Mouse (Mus musculus) C2C12 (cell line): ENCODE measurements around the gene Sorcs2.

Source experiments
- CTCF ChIP-seq: IDR thresholded peaks from one replicate; pipeline ENCODE4 v1.5.1; 2011; ENCODE audit not compliant: control insufficient read depth, insufficient read depth, insufficient read length
- MYOD1 ChIP-seq: IDR thresholded peaks from one replicate; pipeline ENCODE4 v1.6.1; 2011; ENCODE audit warnings: low read depth; ENCODE audit not compliant: control insufficient read depth, insufficient read length
- USF1 ChIP-seq: IDR thresholded peaks from one replicate; pipeline ENCODE4 v1.6.1; 2011; ENCODE audit warnings: low read depth, mild to moderate bottlenecking, control low read depth, moderate library complexity

- TF ChIP-seq CTCF (no peak), USF1 (no peak), MYOD1 (no peak)
These were observed 44.7 kb downstream of the Sorcs2 start for GRCm38 (mm10) chr5:36353194-36353593.
